Mouse (Mus musculus): ENCODE measurements around the gene Hsf4.

The Hsf4 gene

GRCm38 (mm10) chr8:105259721-105260320 is 9.8 kb upstream of the Hsf4 start:
- no peak for DNase-seq (ENCODE audit: low spot score)

GRCm38 (mm10) chr8:105260371-105261099 is 9.1 kb upstream of the Hsf4 start:
- DNase-seq (ENCODE audit: low spot score) = no peak

GRCm38 (mm10) chr8:105261326-105261980 is 8.1 kb upstream of the Hsf4 start:
- DNase-seq (ENCODE audit: low spot score) = no peak

GRCm38 (mm10) chr8:105263244-105263912 is 6.2 kb upstream of the Hsf4 start:
- DNase-seq (ENCODE audit: low spot score) = no peak

- no peak for DNase-seq (ENCODE audit: low spot score)
Observed at GRCm38 (mm10) chr8:105264024-105264982, 5.3 kb upstream of the Hsf4 start, which contains the start of the genes Tradd and Fbxl8. Tradd (minus strand) TSS chr8:105264609. Fbxl8 (plus strand) TSS chr8:105264648.

- no peak for DNase-seq (ENCODE audit: low spot score)
Observed at GRCm38 (mm10) chr8:105265128-105265527, 4.5 kb upstream of the Hsf4 start.

GRCm38 (mm10) chr8:105266775-105267174 is 2.8 kb upstream of the Hsf4 start:
- DNase-seq (ENCODE audit: low spot score) = no peak

GRCm38 (mm10) chr8:105268342-105269074 is 1.1 kb upstream of the Hsf4 start:
- no peak for DNase-seq (ENCODE audit: low spot score)

GRCm38 (mm10) chr8:105269075-105269458 is 534 bp upstream of the Hsf4 start:
- DNase-seq (ENCODE audit: low spot score) = no peak

- no peak for DNase-seq (ENCODE audit: low spot score)
Observed at GRCm38 (mm10) chr8:105270101-105270915, 707 bp downstream of the Hsf4 start.

GRCm38 (mm10) chr8:105270916-105271186 is 1.2 kb downstream of the Hsf4 start:
- no peak for DNase-seq (ENCODE audit: low spot score)

GRCm38 (mm10) chr8:105275387-105275786 is 5.8 kb downstream of the Hsf4 start:
- no peak for DNase-seq (ENCODE audit: low spot score)

GRCm38 (mm10) chr8:105275840-105276239 is 6.2 kb downstream of the Hsf4 start, which contains the start of gene Nol3:
Nol3 (plus strand) TSS chr8:105276140.
- no peak for DNase-seq (ENCODE audit: low spot score)

GRCm38 (mm10) chr8:105276292-105277120 is 6.9 kb downstream of the Hsf4 start:
- no peak for DNase-seq (ENCODE audit: low spot score)

GRCm38 (mm10) chr8:105278911-105279334 is 9.3 kb downstream of the Hsf4 start:
- no peak for DNase-seq (ENCODE audit: low spot score)

- no peak for DNase-seq (ENCODE audit: low spot score)
Observed at GRCm38 (mm10) chr8:105280567-105280966, 11.0 kb downstream of the Hsf4 start.

- no peak for DNase-seq (ENCODE audit: low spot score)
Observed at GRCm38 (mm10) chr8:105281821-105282220, 12.2 kb downstream of the Hsf4 start.

GRCm38 (mm10) chr8:105282239-105282638 is 12.6 kb downstream of the Hsf4 start:
- DNase-seq (ENCODE audit: low spot score) = no peak

GRCm38 (mm10) chr8:105283074-105283473 is 13.5 kb downstream of the Hsf4 start:
- no peak for DNase-seq (ENCODE audit: low spot score)

Measured in urinary bladder, postnatal 10 days (tissue).